Mouse (Mus musculus): ENCODE measurements around the gene Camk2b.
A peak's percentile ranks its signal among the peaks of the same experiment; 100 is the strongest.

Camk2b gene

DNA sequence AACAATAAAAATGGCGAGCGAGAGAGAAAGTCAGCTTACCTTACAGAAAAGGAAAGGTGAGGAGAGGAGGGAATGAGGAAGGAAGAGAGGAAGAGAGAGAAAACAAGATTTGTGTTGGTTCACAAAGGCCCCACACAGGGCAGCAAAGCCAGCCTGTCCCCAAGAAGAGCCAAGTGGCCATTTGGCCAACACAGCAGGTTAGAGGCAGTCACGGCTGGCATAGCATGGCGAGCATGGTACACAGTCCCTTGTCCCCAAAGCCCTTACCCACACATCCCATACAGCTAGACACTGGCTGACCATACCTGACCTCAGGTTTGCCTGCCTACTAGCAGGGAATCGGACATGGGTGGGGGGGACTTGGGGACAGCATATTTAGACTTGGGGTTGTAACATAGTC is 82.5 kb downstream of the Camk2b start:
- DNase-seq (ENCODE audit: low spot score): no peak

- no peak for DNase-seq (ENCODE audit: low spot score)
These were observed 84.8 kb downstream of the Camk2b start for GRCm38 (mm10) chr11:5981323-5981722.

DNA sequence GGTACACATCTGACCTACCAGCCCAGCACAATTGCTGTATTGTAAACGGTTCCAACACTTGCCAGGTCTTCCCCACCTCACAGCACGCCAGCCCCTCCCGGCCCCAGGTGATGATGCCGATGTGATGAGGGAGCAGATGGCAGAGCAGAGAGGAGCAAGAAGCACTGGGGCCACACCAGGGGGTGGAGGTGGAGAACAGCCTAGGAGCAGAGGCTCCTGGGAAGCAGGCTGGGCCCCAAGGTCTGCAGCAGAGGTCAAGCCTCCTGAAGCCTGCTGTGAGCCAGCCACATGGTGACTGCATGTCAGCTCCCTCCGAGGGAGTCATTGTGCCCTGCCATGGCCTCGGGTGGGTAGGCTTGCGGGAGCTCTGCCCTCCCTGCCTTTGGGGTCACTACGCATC is 85.6 kb downstream of the Camk2b start:
- DNase-seq (ENCODE audit: low spot score): no peak

DNA sequence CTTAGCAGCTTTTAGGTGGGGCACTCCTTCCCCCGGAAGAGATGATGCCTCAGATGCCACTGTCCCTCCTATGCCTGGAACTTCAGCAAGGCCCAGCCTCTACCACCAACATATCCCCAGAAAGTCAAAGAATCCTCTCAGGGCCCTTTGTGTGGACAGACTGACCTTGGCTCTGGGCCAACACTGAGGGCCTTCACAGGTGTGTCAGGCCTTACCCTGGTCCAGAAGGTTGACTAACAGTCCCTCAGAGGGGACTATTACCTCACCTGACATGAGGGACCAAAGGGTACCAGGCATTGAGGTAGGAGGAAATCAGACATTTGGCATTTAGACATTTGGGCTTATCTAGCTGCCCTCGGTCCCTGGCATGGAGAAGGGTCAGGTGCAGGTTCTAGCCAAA is 86.1 kb downstream of the Camk2b start:
- DNase-seq (ENCODE audit: low spot score): no peak

DNA sequence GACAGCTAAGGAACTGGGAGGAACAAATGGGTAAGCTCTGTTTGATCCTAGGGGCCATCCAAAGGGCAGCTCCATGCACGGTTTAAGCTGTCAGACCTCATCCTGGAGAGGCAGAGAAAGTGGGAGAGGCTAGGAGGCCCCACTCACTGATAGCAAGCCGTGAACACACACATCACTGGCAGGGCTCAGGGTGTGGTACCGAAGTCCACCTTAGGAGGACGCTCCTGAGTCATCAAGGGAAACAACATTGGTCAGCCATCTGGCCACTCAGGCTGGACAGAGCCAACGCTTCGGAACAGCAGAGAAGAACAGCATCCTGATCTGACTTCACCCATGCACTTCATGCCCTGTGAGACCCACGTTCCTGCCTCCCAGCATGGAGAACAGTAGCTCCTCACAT is 87.1 kb downstream of the Camk2b start:
- DNase-seq (ENCODE audit: low spot score): no peak

- no peak for DNase-seq (ENCODE audit: low spot score)
These were observed 90.1 kb downstream of the Camk2b start for GRCm38 (mm10) chr11:5976106-5976505.

GRCm38 (mm10) chr11:5975068-5975467 is 91.1 kb downstream of the Camk2b start:
- DNase-seq (ENCODE audit: low spot score): no peak

GRCm38 (mm10) chr11:5974053-5974452 is 92.1 kb downstream of the Camk2b start:
- no peak for DNase-seq (ENCODE audit: low spot score)

DNA sequence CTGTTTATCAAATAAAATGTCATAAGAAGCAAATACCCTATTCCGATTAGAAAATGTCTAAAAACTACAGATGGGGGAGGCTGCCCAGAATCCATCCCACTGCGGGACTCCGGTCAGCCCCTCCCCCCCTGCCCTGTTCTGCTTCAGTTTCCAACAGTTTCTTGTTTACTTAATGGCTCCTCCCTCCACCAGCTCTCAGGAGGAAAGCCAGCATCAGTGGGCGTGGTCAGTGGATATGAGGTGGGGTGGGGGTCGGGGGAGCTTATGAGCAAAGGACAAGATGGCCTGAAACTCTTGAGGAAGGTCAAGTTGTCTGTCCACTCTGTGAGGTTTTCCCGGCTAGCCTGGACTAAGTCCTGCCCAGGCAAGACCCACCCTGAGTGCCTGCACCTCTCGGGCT is 93.0 kb downstream of the Camk2b start:
- peak; percentile 47 for DNase-seq (ENCODE audit: low spot score)

DNA sequence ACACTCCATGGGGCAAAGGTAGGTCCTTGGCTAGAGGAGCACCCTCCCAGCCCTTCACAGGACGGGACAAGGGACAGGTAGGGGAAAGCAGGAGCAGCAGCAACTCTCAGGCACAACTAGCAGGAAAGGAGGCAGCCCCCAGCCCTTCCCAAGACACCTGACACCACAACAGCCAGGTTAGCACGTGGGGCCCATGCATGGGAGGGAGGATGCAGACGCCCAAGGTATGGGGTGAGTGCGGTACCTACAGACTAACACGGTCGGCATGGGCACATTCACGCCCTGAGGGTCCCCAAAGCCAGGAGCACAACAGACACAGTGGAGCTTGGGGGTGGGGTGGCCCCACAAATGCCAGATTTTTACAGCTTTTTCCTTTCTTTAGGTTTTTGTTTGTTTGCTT is 95.0 kb downstream of the Camk2b start:
- no peak for DNase-seq (ENCODE audit: low spot score)

DNA sequence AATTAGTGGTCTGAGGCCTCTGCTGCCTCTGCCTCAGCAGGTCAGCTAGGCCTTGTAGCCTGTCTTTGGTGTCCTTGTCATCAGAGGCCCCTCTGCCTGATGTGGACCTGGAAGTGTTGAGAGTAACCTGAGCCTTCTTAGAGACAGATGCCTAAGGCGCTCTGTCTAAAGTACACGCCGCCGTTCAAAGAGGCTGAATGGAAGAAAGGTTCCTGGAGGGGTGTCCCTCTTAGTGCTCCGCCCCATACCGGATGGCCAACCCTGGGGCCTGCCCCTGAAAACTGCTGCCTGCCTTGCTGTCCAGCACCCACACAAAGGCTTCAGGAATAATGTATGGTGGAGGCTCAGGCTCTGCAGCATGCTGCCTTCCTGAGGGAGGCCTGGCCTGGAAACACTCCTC is 97.9 kb downstream of the Camk2b start:
- DNase-seq (ENCODE audit: low spot score): no peak

GRCm38 (mm10) chr11:5966751-5967150 is 99.4 kb downstream of the Camk2b start:
- no peak for DNase-seq (ENCODE audit: low spot score)

DNA sequence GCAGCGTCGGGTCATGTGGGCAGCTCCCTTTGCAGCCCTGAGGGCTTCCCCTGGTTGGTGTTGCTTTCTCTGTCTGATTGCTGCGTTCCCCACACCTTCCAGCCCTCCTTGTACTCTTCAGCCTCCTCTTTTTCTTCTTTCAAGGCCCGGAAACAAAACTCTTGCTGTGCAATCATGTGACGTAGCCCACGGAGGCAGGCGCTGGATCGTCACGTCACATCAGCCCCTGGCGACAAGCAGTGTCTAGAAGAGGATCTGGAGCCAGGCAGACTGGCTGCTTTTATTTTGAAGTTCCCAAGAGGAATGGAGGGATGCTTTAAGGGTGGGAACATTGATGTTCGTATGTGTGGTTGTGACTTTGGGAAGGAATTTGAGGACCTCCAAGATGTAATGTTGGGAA is 100.3 kb downstream of the Camk2b start:
- DNase-seq (ENCODE audit: low spot score): no peak

GRCm38 (mm10) chr11:5960051-5960450 is 106.1 kb downstream of the Camk2b start:
- no peak for DNase-seq (ENCODE audit: low spot score)

DNA sequence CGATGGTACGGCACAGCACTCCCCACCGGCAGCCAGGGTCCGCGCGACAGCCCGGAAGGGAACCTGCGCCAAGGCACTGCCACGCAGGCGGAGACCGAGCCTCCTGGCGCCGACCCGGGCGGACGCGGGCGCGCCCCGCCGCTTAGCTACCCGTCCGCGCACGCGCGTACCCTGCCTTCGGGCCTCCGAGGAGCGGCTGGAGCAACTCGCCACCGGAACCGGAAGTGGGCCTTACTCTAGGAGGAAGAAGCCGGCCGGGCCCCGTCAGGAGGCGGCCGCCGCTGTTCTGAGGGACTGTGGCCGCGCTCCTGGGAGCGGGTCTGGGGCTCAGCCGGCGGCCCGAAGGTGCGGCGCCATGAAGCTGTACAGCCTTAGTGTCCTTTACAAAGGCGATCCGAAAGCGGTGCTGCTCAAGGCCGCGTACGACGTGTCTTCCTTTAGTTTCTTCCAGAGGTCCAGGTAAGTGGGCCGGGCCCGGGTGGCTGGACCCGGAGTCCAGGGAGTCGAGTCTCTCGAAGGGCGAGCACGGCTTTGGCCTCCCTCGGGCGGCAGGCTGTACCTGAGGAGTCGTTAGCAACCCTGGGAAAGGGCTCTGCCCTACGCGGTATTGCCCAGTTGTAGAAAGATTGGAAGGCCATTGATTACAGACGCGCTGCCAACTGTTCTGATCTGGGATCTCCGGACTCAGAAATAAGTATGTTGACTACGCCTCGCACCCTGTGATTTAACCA is 110.5 kb downstream of the Camk2b start, which contains the start of gene Ykt6:
Ykt6 (plus strand) TSS at position 148 of the 731 bp plus-strand sequence.
- peak; percentile 99 for DNase-seq (ENCODE audit: low spot score)

DNA sequence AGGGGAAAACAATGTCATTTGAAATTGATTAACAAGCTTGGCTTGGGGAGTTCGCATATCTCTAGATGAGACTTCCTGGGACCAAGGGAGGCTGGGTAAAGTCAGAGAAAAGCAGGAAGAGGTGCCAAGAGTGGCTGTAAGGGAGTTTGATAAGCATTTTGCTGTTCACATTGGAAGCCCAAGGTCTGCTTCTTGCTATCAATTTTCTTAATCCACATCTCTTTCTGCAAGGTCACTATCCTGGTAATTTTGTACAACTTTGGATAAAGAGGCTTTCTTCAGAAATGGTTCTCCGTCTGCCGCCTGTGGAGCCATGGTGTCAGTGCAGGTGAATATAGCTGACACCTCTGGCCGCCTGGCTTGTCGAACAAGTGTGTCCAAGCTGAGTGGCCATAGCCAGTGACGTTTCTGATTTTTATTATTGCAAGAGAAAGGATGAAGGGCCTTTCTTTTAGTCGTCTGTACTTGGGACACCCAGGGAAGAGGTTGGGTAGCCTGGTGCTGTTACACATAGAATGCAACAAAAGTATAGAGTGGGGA is 111.1 kb downstream of the Camk2b start:
- peak; percentile 78 for DNase-seq (ENCODE audit: low spot score)

DNA sequence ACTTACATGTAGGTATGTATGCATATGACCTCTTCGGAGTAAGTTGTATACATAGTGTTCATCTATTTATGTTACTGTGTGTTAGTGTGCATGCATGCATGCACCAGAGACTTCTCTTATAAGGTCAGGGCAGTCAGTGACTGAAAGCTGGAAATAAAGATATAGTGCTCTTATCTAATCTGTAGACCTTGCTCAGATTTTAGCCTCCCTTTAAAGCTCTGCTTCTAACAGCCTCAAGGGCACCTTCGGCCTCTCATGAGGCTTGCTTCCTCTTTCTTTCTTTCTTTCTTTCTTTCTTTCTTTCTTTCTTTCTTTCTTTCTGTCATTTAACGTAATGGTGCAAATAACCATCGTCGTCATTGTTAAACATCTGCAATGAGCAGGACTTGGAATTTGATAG is 111.7 kb downstream of the Camk2b start:
- DNase-seq (ENCODE audit: low spot score): no peak

- DNase-seq (ENCODE audit: low spot score): peak; percentile 76
These were observed 112.9 kb downstream of the Camk2b start for GRCm38 (mm10) chr11:5953130-5953765.

DNA sequence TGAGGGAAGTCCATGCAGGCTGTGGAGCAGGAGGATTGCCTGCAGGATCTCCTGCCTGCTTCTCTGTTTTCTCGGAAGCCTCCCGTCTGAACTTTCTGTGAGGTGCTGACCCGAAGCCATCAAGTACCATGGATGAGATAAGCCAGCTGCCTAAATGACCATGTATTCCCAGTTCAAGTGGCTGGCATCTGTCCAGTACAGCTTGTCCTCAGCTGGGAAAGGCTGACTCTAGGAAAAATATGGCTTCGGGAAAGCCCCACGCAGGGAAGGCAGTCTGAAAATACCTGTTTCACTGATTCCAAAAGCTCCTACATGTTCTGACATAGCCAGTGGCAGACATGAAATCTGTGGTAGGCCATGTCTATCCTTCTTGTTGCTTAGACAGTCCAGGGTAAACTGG is 113.7 kb downstream of the Camk2b start:
- DNase-seq (ENCODE audit: low spot score): no peak

DNA sequence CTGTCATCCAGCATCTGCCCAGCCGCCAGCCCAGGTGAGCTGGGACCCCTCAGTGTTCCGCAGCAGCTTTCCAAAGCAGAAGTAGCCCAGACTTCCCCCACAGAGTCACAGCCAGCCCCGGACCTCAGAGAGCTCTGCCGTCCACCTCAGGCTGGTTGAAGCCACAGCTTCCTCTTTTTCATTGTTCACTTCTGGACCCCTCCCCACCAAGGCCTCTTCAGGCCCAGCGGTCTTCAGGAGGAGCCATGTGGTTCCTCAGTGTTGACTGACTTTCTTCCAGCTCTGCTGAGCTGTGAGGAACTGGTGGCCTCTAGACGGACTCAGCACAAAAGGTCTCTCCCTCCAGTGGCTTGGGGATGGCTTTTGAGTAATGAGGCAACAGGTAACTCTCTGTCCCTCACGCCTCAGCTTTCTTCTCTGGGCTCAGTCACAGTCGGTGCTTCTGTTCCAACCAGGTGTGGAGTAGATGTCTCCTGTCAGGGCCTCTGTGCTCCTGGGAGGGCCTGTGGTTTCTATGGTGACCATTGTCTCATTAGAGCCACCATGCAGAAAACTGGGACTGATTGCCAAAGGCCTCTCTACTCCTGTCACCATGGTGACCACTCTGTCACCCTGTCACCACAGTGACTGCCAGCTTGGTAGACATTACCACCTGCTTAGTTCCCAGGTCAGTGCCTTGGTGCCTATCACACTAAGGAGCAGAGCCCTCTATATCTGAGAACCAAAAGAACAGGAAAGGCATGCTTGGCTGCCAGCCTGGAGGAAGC is 116.4 kb downstream of the Camk2b start, which contains the start of gene Gck:
Gck (minus strand) TSS at position 496 of the 767 bp plus-strand sequence.
- DNase-seq (ENCODE audit: low spot score): peak; percentile 45

DNA sequence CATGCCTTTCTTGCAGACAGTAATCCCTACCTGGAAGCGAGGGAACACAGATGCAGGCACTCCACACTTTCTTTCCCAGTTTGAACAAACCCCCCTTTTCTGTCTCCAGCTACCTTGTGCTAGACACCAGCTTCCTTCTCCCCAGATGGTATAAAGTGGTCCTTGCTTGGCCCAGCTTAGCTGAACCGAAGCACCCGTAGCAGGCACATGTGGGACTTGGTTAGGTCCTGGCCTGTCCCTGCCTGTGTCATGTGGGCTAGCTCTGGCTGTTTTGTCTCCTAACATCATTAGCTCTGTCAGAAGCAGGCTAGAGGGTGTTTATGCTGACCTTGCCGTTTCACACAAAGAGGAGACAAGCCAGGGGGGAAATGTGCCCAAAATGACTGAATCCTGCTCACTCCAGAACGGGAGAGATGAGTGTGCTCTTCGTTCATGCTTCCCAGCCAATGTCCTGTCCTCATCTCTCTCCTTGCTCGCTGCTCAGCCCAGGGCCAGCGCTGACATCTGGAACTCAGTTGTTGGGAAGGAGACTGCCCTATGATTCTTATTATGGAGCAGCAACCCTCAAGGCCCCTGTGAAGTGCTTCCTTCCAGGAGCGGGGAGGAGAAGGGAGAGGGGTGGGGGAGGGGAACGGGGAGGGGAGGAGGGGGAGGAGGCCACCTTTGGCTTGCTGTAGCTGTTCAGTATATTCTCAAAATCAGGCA is 117.5 kb downstream of the Camk2b start:
- DNase-seq (ENCODE audit: low spot score): no peak

DNA sequence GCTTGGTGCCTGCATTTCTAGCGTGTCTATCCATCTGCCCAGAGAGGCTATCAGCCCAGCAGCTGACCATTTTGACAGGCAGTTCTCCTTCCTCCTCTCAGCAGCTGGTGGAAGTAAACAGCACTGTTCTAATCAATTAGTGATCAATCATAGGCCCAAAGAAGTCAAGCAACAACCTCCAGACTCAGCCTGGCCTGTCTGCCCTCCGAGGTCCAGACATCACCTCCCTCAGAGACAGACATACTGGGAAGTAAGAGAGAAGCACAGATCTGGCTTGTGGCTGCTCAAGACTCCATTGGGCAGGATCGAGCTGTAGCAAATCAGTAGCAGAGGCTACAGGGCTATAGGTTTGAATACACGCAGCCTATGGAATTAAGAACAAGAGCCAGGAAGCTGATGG is 118.4 kb downstream of the Camk2b start:
- no peak for DNase-seq (ENCODE audit: low spot score)
